Mouse (Mus musculus) ES-Bruce4 (cell line): ENCODE results near the gene Nhlrc3.

Experiments
- CTCF ChIP-seq: IDR thresholded peaks from one replicate; pipeline ENCODE4 v1.8.1; 2011; ENCODE audit warnings: low read depth, low read length
- EP300 ChIP-seq: IDR thresholded peaks from 2 replicates; pipeline ENCODE4 v1.6.1; 2011; ENCODE audit warnings: low read depth, low read length; ENCODE audit not compliant: insufficient read depth
- POLR2A ChIP-seq: IDR thresholded peaks from one replicate; pipeline ENCODE4 v1.8.1; 2011; ENCODE audit warnings: low read length; ENCODE audit not compliant: insufficient read depth

DNA sequence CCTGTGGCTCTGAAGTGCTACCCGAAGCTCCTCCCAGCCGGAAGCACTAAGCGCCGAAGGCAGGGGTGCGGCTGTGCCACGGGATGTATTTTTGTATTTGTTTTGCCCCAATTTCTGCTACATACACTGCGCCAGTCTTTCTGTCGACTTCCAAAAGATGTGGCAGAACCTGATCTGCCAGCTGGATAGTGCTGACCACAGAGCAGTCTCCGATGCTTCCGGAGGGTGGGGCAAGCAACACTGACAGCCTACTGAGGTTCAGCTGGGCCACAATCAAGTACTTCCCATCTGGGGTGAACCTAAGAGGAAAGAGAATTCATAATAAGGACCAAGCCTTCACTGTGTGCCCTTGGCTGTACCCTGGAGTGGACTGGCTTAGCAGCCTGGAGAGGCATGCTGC is 10.8 kb downstream of the Nhlrc3 start:
- no peak for TF ChIP-seq CTCF
- no peak for TF ChIP-seq POLR2A
- TF ChIP-seq EP300 = no peak
